8 mouse cellular contexts compared by ENCODE assay signal in genomic region chr3:9500725-9501124, GRCm38 (mm10).
DNase-seq lines count a peak whose midpoint lies in the region; ATAC-seq and TF ChIP-seq lines count a peak whose summit lies in the region.

No protein-coding gene starts in this region.

- 13% methylated on average over 6 of the region's 6 CpGs for WGBS in forebrain, embryonic 11.5 days
- WGBS in heart, embryonic 13.5 days = 5% methylated on average over 6 of the region's 6 CpGs
- 18% methylated on average over 6 of the region's 6 CpGs for WGBS in kidney, embryonic 16.5 days
- 3% methylated on average over 6 of the region's 6 CpGs for WGBS in midbrain, postnatal 0 days

- DNase-seq in 416B (ENCODE audit: low read depth) (peak; percentile 81), liver (peak; percentile 63)
- peak; percentile 58 for DNase-seq in c-Kit-positive CD71-negative TER-119-negative erythroid progenitor cells, embryonic 14.5 days (ENCODE audit: low read depth)
- peak; percentile 85 for DNase-seq in forebrain, embryonic 11.5 days (ENCODE audit: low spot score)
- DNase-seq in midbrain, postnatal 0 days (ENCODE audit: low spot score) = peak; percentile 96
- peak; percentile 71 to 76 for DNase-seq in thymus, adult 18-20 months

- peak; percentile 97 for ATAC-seq in forebrain, embryonic 11.5 days (replicated peaks; ENCODE audit: low FRiP score)
- peak; percentile 87; the same call in 1 of the 2 replicates for ATAC-seq in heart, embryonic 13.5 days (ENCODE audit: extremely low read depth, insufficient number of reproducible peaks, low FRiP score, low TSS enrichment)
- ATAC-seq in kidney, embryonic 16.5 days (ENCODE audit: low FRiP score, low TSS enrichment) = peak; percentile 96
- peak; percentile 99 for ATAC-seq in midbrain, postnatal 0 days (ENCODE audit: low FRiP score)

- no peaks in the 10 kb centered on the region for H3K9me3 ChIP-seq in forebrain, embryonic 11.5 days (ENCODE audit: control insufficient read depth, low read length)
- no peaks in the 10 kb centered on the region for H3K9me3 ChIP-seq in heart, embryonic 13.5 days
- no peaks in the 10 kb centered on the region for H3K9me3 ChIP-seq in kidney, embryonic 16.5 days (ENCODE audit: low read length)
- H3K9me3 ChIP-seq in midbrain, postnatal 0 days (ENCODE audit: low read length) = no peaks in the 10 kb centered on the region

- H3K27me3 ChIP-seq in forebrain, embryonic 11.5 days (ENCODE audit: control insufficient read depth, insufficient read depth, low read length) = no peaks in the 10 kb centered on the region
- H3K27me3 ChIP-seq in heart, embryonic 13.5 days (replicated peaks) = no peaks in the 10 kb centered on the region
- H3K27me3 ChIP-seq in kidney, embryonic 16.5 days (ENCODE audit: insufficient read depth, low read length) = no peaks in the 10 kb centered on the region
- no peaks in the 10 kb centered on the region for H3K27me3 ChIP-seq in midbrain, postnatal 0 days (ENCODE audit: insufficient read depth, low read length)

- H3K27ac ChIP-seq in forebrain, embryonic 11.5 days (ENCODE audit: low read depth, low read length) = no peak overlapping the region
- peak overlapping the region; percentile 97 for H3K27ac ChIP-seq in heart, embryonic 13.5 days (replicated peaks)
- H3K27ac ChIP-seq in kidney, embryonic 16.5 days (ENCODE audit: low read length) = 0 out of 2 replicates have a peak overlapping the region, but pooled peaks have one; percentile 25
- H3K27ac ChIP-seq in midbrain, postnatal 0 days (ENCODE audit: low read depth, low read length) = peak overlapping the region; percentile 73

- no peak for TF ChIP-seq CTCF in midbrain, postnatal 0 days (IDR thresholded peaks at IDR 0.05)

- H3K4me3 ChIP-seq in forebrain, embryonic 11.5 days (ENCODE audit: low read depth, low read length) = no peak overlapping the region
- H3K4me3 ChIP-seq in heart, embryonic 13.5 days = no peak overlapping the region
- H3K4me3 ChIP-seq in kidney, embryonic 16.5 days (ENCODE audit: low read length) = no peak overlapping the region
- H3K4me3 ChIP-seq in midbrain, postnatal 0 days (ENCODE audit: low read depth, low read length) = no peak overlapping the region

- H3K36me3 ChIP-seq in forebrain, embryonic 11.5 days (ENCODE audit: control insufficient read depth, insufficient read depth, low read length) = no peaks in the 10 kb centered on the region
- H3K36me3 ChIP-seq in heart, embryonic 13.5 days = no peaks in the 10 kb centered on the region
- no peaks in the 10 kb centered on the region for H3K36me3 ChIP-seq in kidney, embryonic 16.5 days (ENCODE audit: insufficient read depth, low read length)
- no peaks in the 10 kb centered on the region for H3K36me3 ChIP-seq in midbrain, postnatal 0 days (ENCODE audit: insufficient read depth, low read length)

- H3K9ac ChIP-seq in forebrain, embryonic 11.5 days (ENCODE audit: low read length) = no peak overlapping the region
- H3K9ac ChIP-seq in heart, embryonic 13.5 days = peak overlapping the region; percentile 67; the same call in 1 of the 2 replicates
- peak overlapping the region; percentile 28; the same call in 1 of the 2 replicates for H3K9ac ChIP-seq in kidney, embryonic 16.5 days (replicated peaks; ENCODE audit: low read length)
- 0 out of 2 replicates have a peak overlapping the region, but pooled peaks have one; percentile 33 for H3K9ac ChIP-seq in midbrain, postnatal 0 days (replicated peaks; ENCODE audit: low read length, poor library complexity, severe bottlenecking)

- no peak overlapping the region for H3K4me2 ChIP-seq in forebrain, embryonic 11.5 days (ENCODE audit: low read depth, low read length, severe bottlenecking)
- peak overlapping the region; percentile 39 for H3K4me2 ChIP-seq in heart, embryonic 13.5 days
- H3K4me2 ChIP-seq in kidney, embryonic 16.5 days (replicated peaks; ENCODE audit: low read depth, low read length) = peak overlapping the region; percentile 8
- peak overlapping the region; percentile 15; the same call in 1 of the 2 replicates for H3K4me2 ChIP-seq in midbrain, postnatal 0 days (ENCODE audit: low read depth, low read length, poor library complexity, severe bottlenecking)

- peaks cover 4% of the 10 kb centered on the region; the same call in 1 of the 2 replicates for H3K4me1 ChIP-seq in forebrain, embryonic 11.5 days (replicated peaks; ENCODE audit: control insufficient read depth, insufficient read depth, low read length)
- H3K4me1 ChIP-seq in heart, embryonic 13.5 days = peaks cover 85% of the 10 kb centered on the region
- peaks cover 39% of the 10 kb centered on the region for H3K4me1 ChIP-seq in kidney, embryonic 16.5 days (ENCODE audit: insufficient read depth, low read length)
- H3K4me1 ChIP-seq in midbrain, postnatal 0 days (ENCODE audit: insufficient read depth, low read length) = peaks cover 16% of the 10 kb centered on the region
